Mouse (Mus musculus) urinary bladder, postnatal 10 days (tissue): ENCODE data around the gene Slc38a1.

ENCODE experiments used
- DNase-seq: peaks from one replicate; pipeline ENCODE4 v3.0.0; 2022; ENCODE audit warnings: low spot score

The Slc38a1 gene

DNA sequence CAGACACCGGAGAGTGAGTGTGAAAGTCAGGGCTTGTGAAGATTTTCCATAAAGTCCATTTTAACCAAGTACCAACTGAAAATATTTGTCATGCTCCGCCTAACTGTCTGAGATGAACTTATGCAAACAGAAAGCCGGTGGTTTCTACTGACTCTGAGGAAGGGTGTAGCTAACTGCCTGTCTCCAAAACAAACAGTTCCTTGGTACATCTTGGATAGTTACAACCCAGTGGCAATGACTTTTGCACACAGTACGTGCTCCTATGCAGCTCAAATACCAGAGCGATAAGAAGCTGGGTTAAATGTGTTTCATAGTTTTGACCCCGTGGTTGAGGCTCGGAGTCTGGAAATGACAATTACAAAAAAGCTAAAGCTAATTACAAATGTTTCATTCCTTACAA, 34.0 kb downstream of the Slc38a1 start:
- DNase-seq: no peak

GRCm38 (mm10) chr15:96607422-96607821, 35.3 kb downstream of the Slc38a1 start:
- no peak for DNase-seq

- no peak for DNase-seq
Observed at GRCm38 (mm10) chr15:96604282-96604681, 38.4 kb downstream of the Slc38a1 start.

GRCm38 (mm10) chr15:96602043-96602442, 40.7 kb downstream of the Slc38a1 start:
- DNase-seq: no peak

DNA sequence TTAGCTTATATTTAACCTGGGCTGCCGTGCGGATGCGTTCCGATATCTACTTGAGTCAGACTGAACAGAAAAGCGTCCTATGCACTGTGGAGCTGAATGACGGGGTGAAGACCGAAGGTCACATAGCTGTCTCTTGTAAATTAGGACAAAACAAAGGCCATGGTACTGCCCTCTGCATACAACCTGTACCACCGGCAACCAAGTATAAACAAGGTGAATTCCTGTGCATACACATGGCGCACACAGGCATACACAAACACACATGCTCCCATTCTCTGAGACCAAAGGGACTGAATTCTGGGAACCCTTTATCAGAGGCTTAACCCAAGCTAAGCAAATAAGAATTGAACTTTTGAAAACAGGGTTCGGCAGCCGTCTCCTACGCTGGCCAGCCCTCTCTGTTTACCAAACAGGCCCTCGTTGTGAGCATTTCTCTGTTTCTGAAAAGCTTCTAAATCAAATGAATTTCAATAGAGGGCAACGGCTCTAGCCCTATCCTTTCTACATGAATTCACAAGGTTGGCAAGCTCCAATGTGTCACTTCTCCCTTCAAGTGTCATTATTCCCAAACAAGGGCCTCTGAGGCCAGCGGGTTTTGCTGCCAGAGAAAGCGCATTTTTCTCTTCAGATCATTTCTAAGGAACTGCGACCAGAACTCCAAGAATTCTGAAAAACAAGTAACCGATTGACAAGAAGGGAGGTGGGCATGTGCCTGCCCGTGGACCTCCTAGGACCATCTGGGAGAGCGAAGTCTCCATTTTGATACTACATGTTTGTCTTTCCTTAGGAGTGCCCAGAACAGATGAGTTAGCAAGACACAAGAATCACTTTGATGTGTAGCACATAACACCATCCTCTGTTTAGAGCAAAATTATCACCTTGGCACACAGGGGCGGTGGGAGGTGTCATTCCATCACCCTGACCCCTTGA, 42.6 kb downstream of the Slc38a1 start:
- DNase-seq: no peak

DNA sequence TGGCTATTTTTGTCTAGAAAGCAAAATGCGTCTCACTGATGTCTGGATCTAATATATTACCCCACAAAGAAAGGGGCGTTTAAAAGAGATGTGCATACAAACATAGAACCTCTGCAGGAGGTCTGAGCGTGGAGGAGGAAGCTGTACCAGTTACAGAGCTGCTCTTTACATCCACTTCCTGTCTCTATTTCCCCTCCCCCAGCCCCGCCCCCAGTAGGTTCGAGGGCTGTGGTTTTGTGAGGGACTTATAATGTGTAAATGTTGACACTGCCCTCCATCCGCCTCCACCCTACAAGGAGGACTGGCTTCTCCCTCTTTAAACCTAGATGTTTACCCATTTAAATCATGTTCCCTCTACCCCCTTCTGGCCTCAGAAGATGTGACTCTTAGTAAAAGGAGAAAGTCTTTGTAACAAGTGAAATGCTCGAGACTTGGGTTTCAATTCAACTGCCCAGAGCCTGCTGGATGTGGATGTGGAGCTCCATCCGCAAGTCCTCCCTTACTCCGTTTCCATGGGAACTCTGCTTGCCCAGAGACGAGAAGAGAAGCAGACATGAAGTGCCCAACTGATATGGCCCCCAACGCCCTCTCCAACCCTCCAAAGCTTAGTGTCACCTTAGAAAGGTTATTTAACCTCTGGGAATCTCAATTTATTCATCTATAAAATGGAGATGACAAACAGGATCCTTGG, 43.7 kb downstream of the Slc38a1 start:
- no peak for DNase-seq

- DNase-seq: no peak
Observed at GRCm38 (mm10) chr15:96597116-96597515, 45.6 kb downstream of the Slc38a1 start.

- DNase-seq: no peak
Observed at GRCm38 (mm10) chr15:96594316-96594715, 48.4 kb downstream of the Slc38a1 start.

GRCm38 (mm10) chr15:96593866-96594265, 48.8 kb downstream of the Slc38a1 start:
- no peak for DNase-seq

GRCm38 (mm10) chr15:96593457-96593856, 49.3 kb downstream of the Slc38a1 start:
- DNase-seq: no peak

DNA sequence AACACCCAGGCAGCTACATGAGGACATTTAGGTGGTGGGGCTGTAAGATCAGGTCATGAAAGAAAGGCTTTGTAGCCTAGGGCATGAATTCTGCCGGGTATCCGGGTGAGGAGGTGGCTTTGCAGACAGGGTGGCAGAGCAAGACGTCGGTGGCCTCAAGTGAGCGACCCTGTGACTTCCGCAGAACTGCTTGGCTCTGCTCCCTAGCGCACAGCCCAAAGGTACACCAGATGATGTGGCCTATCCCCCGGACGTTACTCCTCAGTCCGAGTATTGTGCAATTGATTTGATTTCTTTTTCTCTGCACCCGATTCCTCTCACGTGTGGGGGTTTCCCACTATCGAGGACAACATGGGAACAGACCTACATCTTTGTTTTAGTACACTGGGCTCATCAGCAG, 49.7 kb downstream of the Slc38a1 start:
- DNase-seq: no peak

GRCm38 (mm10) chr15:96591876-96592417, 50.8 kb downstream of the Slc38a1 start:
- DNase-seq: no peak

DNA sequence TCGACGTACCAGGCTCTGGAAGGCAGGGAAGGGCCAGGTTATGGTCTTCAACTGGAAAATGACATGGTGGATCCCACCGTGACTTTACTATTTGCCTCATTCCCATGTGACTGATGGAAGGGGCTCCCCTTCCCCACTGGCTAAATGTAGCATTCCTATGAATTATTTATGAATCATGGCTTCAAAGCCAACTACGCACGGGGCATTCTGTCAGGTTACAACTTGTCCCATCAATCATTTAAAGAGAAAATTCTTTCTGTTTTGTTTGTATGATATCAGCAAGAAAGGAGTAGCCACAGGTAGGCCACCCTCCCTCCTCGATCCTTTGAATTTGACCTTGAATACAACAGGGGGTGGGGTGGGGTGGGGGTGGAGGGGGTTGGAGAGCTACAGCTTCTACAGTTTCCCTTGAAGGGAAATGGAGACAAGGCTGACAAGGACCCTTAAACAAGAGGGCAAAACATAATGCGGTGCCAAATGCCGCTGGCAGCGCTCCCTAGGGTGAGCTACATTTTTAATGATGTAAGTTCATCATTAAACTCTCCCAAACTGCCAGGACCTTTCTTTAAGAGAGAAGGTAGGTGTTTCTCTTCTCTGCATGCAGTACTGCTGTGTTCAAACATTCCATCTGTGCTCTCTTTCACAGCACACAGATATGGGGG, 53.6 kb downstream of the Slc38a1 start:
- no peak for DNase-seq

GRCm38 (mm10) chr15:96587998-96588397, 54.7 kb downstream of the Slc38a1 start:
- no peak for DNase-seq

DNA sequence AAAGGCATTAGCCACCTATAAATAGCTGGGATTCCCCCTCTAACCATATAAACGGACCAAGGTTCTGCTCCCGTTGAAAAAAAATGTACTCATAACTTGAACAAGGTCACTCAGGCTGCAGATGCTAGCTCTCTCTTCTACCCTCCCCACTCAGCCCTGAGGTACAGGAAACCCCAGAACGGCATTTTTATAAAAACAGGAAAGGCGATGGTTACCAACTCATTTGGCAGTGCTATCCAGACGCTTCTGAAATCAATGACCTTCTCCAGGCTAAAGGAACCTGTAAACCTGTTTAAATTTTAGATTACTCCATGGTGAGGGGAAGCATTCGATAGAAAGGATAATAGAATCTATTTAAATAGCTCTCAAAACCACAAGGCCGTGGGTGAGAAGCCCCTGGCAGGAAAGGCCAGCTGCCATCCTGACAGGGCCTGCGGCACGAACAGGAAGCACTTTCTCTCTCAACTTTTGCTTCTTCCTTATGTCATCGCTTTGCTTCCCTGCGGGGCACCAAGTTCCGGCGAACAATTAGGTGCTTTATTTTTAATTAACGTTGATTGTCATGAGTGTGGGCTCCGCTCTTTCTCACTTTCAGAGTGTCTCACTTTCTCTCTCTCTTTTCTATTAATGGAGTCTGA, 59.2 kb downstream of the Slc38a1 start:
- DNase-seq: no peak

- DNase-seq: no peak
Observed at GRCm38 (mm10) chr15:96576998-96577397, 65.7 kb downstream of the Slc38a1 start.

GRCm38 (mm10) chr15:96568983-96569363, 73.7 kb downstream of the Slc38a1 start:
- DNase-seq: no peak

DNA sequence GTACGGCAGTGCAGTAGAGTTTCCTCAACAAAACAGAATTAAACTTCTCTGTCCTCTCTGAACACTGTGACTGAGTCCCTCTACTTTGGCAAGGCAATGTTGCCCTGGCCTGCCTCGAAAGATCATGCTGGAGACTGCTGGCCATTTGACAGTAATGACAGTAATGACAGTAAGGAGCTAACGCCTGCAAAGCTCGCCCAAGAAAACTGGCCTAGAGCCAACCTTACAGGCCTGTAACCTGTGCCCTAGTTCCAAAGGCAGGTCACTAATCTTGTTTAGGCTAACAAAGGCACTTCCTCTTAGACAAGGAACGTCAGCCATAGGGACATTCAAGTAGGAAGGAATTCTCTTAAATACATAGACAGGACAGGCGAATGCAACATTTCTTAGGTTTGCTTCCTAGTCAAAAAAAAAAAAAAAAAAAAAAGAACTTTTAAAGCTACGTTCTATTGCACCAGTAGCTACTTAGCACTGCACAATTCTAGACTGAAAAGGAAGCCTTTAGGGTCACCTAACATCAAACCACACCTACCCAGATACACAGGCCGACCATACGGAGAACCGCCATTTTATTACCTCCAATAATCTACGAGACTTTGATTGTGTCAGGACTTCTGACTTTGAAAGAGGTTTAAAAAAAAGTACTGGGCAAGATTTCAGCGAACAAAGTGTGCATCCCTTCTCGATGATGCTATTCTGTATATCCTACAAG, 74.3 kb downstream of the Slc38a1 start:
- no peak for DNase-seq

DNA sequence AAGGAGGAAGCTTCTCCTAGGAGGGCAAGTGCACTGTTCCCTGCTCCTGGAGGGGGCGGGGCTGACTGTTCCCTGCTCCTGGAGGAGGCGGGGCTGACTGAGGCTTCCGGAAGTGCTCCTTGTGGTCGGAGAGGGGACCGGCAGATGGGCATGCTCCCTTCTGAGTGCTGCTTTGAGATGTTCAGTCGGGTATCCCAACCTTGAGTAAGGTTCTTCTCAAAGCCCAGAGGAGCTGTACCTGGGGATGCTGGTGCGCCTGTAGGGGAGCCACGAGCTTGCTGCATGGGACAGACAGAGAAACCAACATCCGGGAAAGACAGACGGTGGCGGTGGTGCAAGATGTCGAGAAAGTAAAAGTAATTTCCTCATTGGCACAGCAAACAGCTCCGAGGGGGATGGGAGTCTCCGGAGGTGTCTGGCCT, 75.9 kb downstream of the Slc38a1 start:
- DNase-seq: peak; percentile 8

DNA sequence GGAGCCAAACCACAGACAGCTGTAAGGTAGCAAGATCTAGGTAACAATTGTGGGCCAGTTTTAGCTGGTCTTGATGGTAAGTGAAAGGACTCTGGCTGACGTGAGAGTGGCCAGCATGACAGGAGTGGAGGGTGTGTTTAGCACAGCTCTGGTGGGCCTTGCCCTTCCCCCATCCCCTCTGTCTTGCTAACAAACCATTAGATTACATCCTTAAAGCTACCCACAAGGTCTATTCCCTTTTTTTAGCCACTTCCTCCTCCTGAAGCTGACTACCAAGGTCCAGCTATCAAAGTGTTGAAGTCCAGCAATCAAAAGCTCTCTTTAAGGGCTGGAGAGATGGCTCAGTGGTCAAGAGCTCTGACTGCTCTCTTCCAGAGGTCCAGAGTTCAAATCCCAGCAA, 78.9 kb downstream of the Slc38a1 start:
- DNase-seq: no peak

DNA sequence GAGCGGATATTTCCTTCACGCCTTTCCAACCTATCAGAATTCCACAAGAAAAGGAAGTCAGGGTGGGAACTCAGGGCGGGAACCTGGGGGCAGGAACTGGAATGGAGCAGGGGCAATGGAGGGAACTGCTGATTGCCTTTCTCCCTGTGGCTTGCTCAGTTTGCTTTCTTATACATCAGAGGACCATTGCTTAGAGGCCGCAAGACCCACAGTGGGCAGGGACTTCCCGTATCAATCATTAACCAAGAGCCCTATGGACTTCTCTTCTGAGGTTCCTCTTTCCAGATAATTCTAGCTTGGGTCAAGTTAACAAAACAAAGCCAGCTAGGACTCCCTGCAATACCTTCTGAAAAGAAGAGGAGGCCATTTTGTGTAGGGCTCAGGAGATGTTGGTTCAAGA, 80.2 kb downstream of the Slc38a1 start:
- DNase-seq: no peak
